Mouse (Mus musculus) MEL (cell line): ENCODE data around the gene Kctd17. TPM values are rescaled to one million over a fixed set of nuclear protein-coding genes. Genes with fewer than 3 reads are reported as not detected.

ENCODE experiments used
- DNase-seq: peaks from one replicate; pipeline ENCODE4 v3.0.0; 2011; ENCODE audit warnings: low read depth, low spot score
- H3K27ac ChIP-seq: 2 replicates; pipeline ENCODE4 v1.5.1; 2012; ENCODE audit warnings: low read depth, mild to moderate bottlenecking, control low read depth, low read length, moderate library complexity; ENCODE audit not compliant: control insufficient read depth
- H3K27me3 ChIP-seq, 2 experiments: fragments of 150-350 bp in 1 of 2; sonication (generic) in 1 of 2; 2 replicates each; pipeline ENCODE4 v1.6.1; 2012; ENCODE audit warnings: low read length in 2 of 2, mild to moderate bottlenecking in 2 of 2, improper control_type of control experiment in 1 of 2, moderate library complexity in 1 of 2; ENCODE audit not compliant: insufficient read depth in 2 of 2, control insufficient read depth in 1 of 2
- H3K36me3 ChIP-seq, 2 experiments: 2 replicates each; pipeline ENCODE4 v1.6.1; 2012 to 2014; ENCODE audit warnings: low read length in 2 of 2, improper control_type of control experiment in 1 of 2, inconsistent platforms in 1 of 2, mild to moderate bottlenecking in 1 of 2; ENCODE audit not compliant: insufficient read depth in 2 of 2, control insufficient read depth in 1 of 2
- H3K4me1 ChIP-seq, 2 experiments: fragments of 150-350 bp in 1 of 2; sonication (generic) in 1 of 2; 2 replicates each; pipeline ENCODE4 v1.6.1; 2012; ENCODE audit warnings: low read length in 2 of 2, improper control_type of control experiment in 1 of 2, mild to moderate bottlenecking in 1 of 2; ENCODE audit not compliant: insufficient read depth in 2 of 2, control insufficient read depth in 1 of 2
- H3K4me3 ChIP-seq, 2 experiments: fragments of 150-350 bp in 1 of 2; sonication (generic) in 1 of 2; 2 replicates each; pipeline ENCODE4 v1.5.1; 2012; ENCODE audit warnings: low read depth in 2 of 2, low read length in 2 of 2, mild to moderate bottlenecking in 2 of 2, moderate library complexity in 2 of 2, control low read depth in 1 of 2, improper control_type of control experiment in 1 of 2; ENCODE audit not compliant: control insufficient read depth in 1 of 2, insufficient read depth in 1 of 2
- H3K79me2 ChIP-seq: 2 replicates; pipeline ENCODE4 v1.6.1; 2012; ENCODE audit warnings: mild to moderate bottlenecking, low read length, moderate library complexity; ENCODE audit not compliant: control insufficient read depth, poor library complexity, insufficient read depth
- H3K9ac ChIP-seq: 2 replicates; pipeline ENCODE4 v1.6.1; 2012; ENCODE audit warnings: low read depth, mild to moderate bottlenecking, control low read depth, low read length, moderate library complexity; ENCODE audit not compliant: control insufficient read depth, poor library complexity, severe bottlenecking
- H3K9me3 ChIP-seq: fragments of 150-350 bp; sonication (generic); replicated peaks from 2 replicates; pipeline ENCODE4 v1.6.1; 2012; ENCODE audit warnings: mild to moderate bottlenecking, low read length, improper control_type of control experiment, moderate library complexity; ENCODE audit not compliant: insufficient read depth
- CTCF ChIP-seq, 3 experiments: IDR thresholded peaks in 2 of 3; conservative IDR thresholded peaks in 1 of 3; 2 replicates each; pipeline ENCODE4 v1.5.1; 2011 to 2012; ENCODE audit warnings: low read length in 3 of 3, low read depth in 2 of 3, mild to moderate bottlenecking in 2 of 3, improper control_type of control experiment in 1 of 3, inconsistent platforms in 1 of 3, mixed read lengths in 1 of 3, moderate library complexity in 1 of 3; ENCODE audit not compliant: control insufficient read depth in 1 of 3, insufficient read depth in 1 of 3, poor library complexity in 1 of 3, severe bottlenecking in 1 of 3
- E2F4 ChIP-seq: IDR thresholded peaks from 2 replicates; pipeline ENCODE4 v1.6.1; 2011; ENCODE audit warnings: low read depth, low read length, improper control_type of control experiment, borderline replicate concordance
- ELF1 ChIP-seq: IDR thresholded peaks from 2 replicates; pipeline ENCODE4 v1.6.1; 2014; ENCODE audit warnings: low read depth, mild to moderate bottlenecking, inconsistent platforms, low read length, improper control_type of control experiment, moderate library complexity
- EP300 ChIP-seq, 2 experiments: IDR thresholded peaks; 2 replicates each; pipeline ENCODE4 v1.6.1; 2011; ENCODE audit warnings: improper control_type of control experiment in 2 of 2, low read length in 2 of 2, low read depth in 1 of 2, mild to moderate bottlenecking in 1 of 2
- GATA1 ChIP-seq: IDR thresholded peaks from 2 replicates; pipeline ENCODE4 v1.6.1; 2011; ENCODE audit warnings: low read depth, low read length, improper control_type of control experiment
- HCFC1 ChIP-seq: IDR thresholded peaks from 2 replicates; pipeline ENCODE4 v1.6.1; 2012; ENCODE audit warnings: low read depth, mild to moderate bottlenecking, inconsistent platforms, low read length, improper control_type of control experiment, moderate library complexity
- JUND ChIP-seq: IDR thresholded peaks from 2 replicates; pipeline ENCODE4 v1.6.1; 2011; ENCODE audit warnings: low read depth, mild to moderate bottlenecking, improper control_type of control experiment, low read length
- KAT2A ChIP-seq: conservative IDR thresholded peaks from 2 replicates; pipeline ENCODE4 v1.6.1; 2012; ENCODE audit warnings: low read depth, low read length, improper control_type of control experiment, inconsistent platforms
- MAZ ChIP-seq: IDR thresholded peaks from 2 replicates; pipeline ENCODE4 v1.6.1; 2012; ENCODE audit warnings: low read depth, mild to moderate bottlenecking, inconsistent platforms, low read length, improper control_type of control experiment
- MEF2A ChIP-seq: IDR thresholded peaks from 2 replicates; pipeline ENCODE4 v1.6.1; 2014; ENCODE audit warnings: low read depth, mild to moderate bottlenecking, inconsistent platforms, low read length, improper control_type of control experiment; ENCODE audit not compliant: poor library complexity, insufficient replicate concordance, severe bottlenecking; ENCODE audit errors: extremely low read depth
- MXI1 ChIP-seq: IDR thresholded peaks from 2 replicates; pipeline ENCODE4 v1.6.1; 2011; ENCODE audit warnings: mild to moderate bottlenecking, low read depth, low read length, improper control_type of control experiment
- MYC ChIP-seq: IDR thresholded peaks from 2 replicates; pipeline ENCODE4 v1.6.1; 2011; ENCODE audit warnings: low read depth, mild to moderate bottlenecking, low read length, improper control_type of control experiment, moderate library complexity
- NRF1 ChIP-seq: IDR thresholded peaks from 2 replicates; pipeline ENCODE4 v1.6.1; 2014; ENCODE audit warnings: low read depth, mild to moderate bottlenecking, inconsistent platforms, low read length, improper control_type of control experiment, moderate library complexity; ENCODE audit not compliant: poor library complexity, insufficient read depth, severe bottlenecking
- POLR2A ChIP-seq, 2 experiments: IDR thresholded peaks; 2 replicates each; pipeline ENCODE4 v1.6.1; 2011 to 2012; ENCODE audit warnings: low read length in 2 of 2, mild to moderate bottlenecking in 2 of 2, control low read depth in 1 of 2, improper control_type of control experiment in 1 of 2, low read depth in 1 of 2, moderate library complexity in 1 of 2; ENCODE audit not compliant: control insufficient read depth in 1 of 2, insufficient read depth in 1 of 2, poor library complexity in 1 of 2
- RAD21 ChIP-seq: IDR thresholded peaks from 2 replicates; pipeline ENCODE4 v1.6.1; 2011; ENCODE audit warnings: mild to moderate bottlenecking, low read depth, low read length, improper control_type of control experiment
- RCOR1 ChIP-seq: IDR thresholded peaks from 2 replicates; pipeline ENCODE4 v1.6.1; 2012; ENCODE audit warnings: low read depth, mild to moderate bottlenecking, inconsistent platforms, low read length, improper control_type of control experiment
- SMC3 ChIP-seq: IDR thresholded peaks from 2 replicates; pipeline ENCODE4 v1.6.1; 2011; ENCODE audit warnings: low read depth, low read length, improper control_type of control experiment
- UBTF ChIP-seq: IDR thresholded peaks from 2 replicates; pipeline ENCODE4 v1.6.1; 2012; ENCODE audit warnings: low read depth, mild to moderate bottlenecking, inconsistent platforms, low read length, improper control_type of control experiment, moderate library complexity, borderline replicate concordance; ENCODE audit not compliant: insufficient read depth
- USF2 ChIP-seq, 2 experiments: IDR thresholded peaks; 2 replicates each; pipeline ENCODE4 v1.6.1; 2011 to 2012; ENCODE audit warnings: improper control_type of control experiment in 2 of 2, low read length in 2 of 2, borderline replicate concordance in 1 of 2, inconsistent platforms in 1 of 2, low read depth in 1 of 2, mild to moderate bottlenecking in 1 of 2; ENCODE audit not compliant: insufficient read depth in 1 of 2
- ZMIZ1 ChIP-seq: IDR thresholded peaks from 2 replicates; pipeline ENCODE4 v1.6.1; 2012; ENCODE audit warnings: low read depth, mild to moderate bottlenecking, inconsistent platforms, low read length, improper control_type of control experiment, moderate library complexity
- polyA plus RNA-seq, 2 experiments: library from polyadenylated mRNA; stranded (reverse) in 1 of 2; unstranded in 1 of 2; fragments of >175 nt in 1 of 2; fragments of >200 nt in 1 of 2; gene quantifications; 2 replicates each; pipeline versions ENCODE4 v1.2.1 to v1.2.4; 2012; ENCODE audit warnings: low replicate concordance in 2 of 2, low read depth in 1 of 2; ENCODE audit not compliant: insufficient read length in 2 of 2, insufficient read depth in 1 of 2, missing spikeins in 1 of 2
- total RNA-seq: library from RNA; depleted of rRNA; stranded (reverse); fragments of 300-350 nt; gene quantifications from 2 replicates; pipeline ENCODE4 v1.2.3, GENCODE M21; 2012

Gene Kctd17
- total and polyA plus RNA-seq, 3 experiments = not detected

GRCm38 (mm10) chr15:78382115-78382514 lies 46.2 kb upstream of the Kctd17 start:
- DNase-seq = no peak
- Histone ChIP-seq H3K36me3 (peaks cover 0 to 3% of the 10 kb centered on the region in 2 experiments; a peak in 2 of 4 replicates), H3K9ac (no peak overlapping the region), H3K4me3 (no peak overlapping the region), H3K27ac (no peak overlapping the region), H3K9me3 (no peaks in the 10 kb centered on the region), H3K79me2 (no peaks in the 10 kb centered on the region; the same call in 1 of the 2 replicates), H3K4me1 (peaks cover 0 to 23% of the 10 kb centered on the region in 2 experiments; a peak in 3 of 4 replicates), H3K27me3 (no peaks in the 10 kb centered on the region)
- TF ChIP-seq RCOR1 = no peak
- TF ChIP-seq GATA1 = no peak

GRCm38 (mm10) chr15:78383450-78384219 lies 44.7 kb upstream of the Kctd17 start:
- Histone ChIP-seq H3K9me3 (no peaks in the 10 kb centered on the region), H3K27ac (no peak overlapping the region), H3K36me3 (peaks cover 0 to 3% of the 10 kb centered on the region in 2 experiments; a peak in 2 of 4 replicates), H3K4me3 (no peak overlapping the region), H3K9ac (no peak overlapping the region), H3K4me1 (peaks cover 0 to 15% of the 10 kb centered on the region in 2 experiments; a peak in 2 of 4 replicates), H3K79me2 (no peaks in the 10 kb centered on the region), H3K27me3 (no peaks in the 10 kb centered on the region)
- peak; percentile 53 for DNase-seq
- TF ChIP-seq JUND (no peak), SMC3 (no peak), KAT2A (no peak), MAZ (no peak), MEF2A (no peak), CTCF (IDR thresholded peaks at IDR 0.05 in 2 of 3, conservative IDR thresholded peaks at IDR 0.05 in 1 of 3; ENCODE audit: control insufficient read depth in 1 of 3, insufficient read depth in 1 of 3, low read depth in 2 of 3, low read length in 3 of 3, poor library complexity in 1 of 3, severe bottlenecking in 1 of 3) (no peak), E2F4 (no peak), MXI1 (no peak), USF2 (IDR thresholded peaks at IDR 0.05; ENCODE audit: borderline replicate concordance in 1 of 2, insufficient read depth in 1 of 2, low read depth in 1 of 2, low read length in 2 of 2) (no peak), MYC (no peak), EP300 (IDR thresholded peaks at IDR 0.05; ENCODE audit: low read depth in 1 of 2, low read length in 2 of 2) (no peak), RAD21 (no peak), HCFC1 (no peak), POLR2A (IDR thresholded peaks at IDR 0.05; ENCODE audit: control insufficient read depth in 1 of 2, insufficient read depth in 1 of 2, low read depth in 1 of 2, low read length in 2 of 2, poor library complexity in 1 of 2) (no peak), ZMIZ1 (no peak), UBTF (no peak), NRF1 (no peak), ELF1 (no peak)
